Mouse (Mus musculus): Measurements from ENCODE around the gene Lrrc1. TPM values are rescaled to one million over a fixed set of nuclear protein-coding genes. Genes with fewer than 3 reads are reported as not detected.

Gene Lrrc1
- total RNA-seq, 2 experiments from 2014 or later: 0.71 to 0.84 TPM

GRCm38 (mm10) chr9:77419501-77420199, 125.0 kb downstream of the Lrrc1 start:
- intact Hi-C loops (cut with DNase I): no loop called here
- Histone ChIP-seq H3K27ac (no peak overlapping the region), H3K4me3 (no peak overlapping the region)
- no peak for DNase-seq
- no peak for TF ChIP-seq CTCF (IDR thresholded peaks at IDR 0.05)

GRCm38 (mm10) chr9:77418800-77419199, 125.9 kb downstream of the Lrrc1 start:
- Histone ChIP-seq H3K4me3 (no peak overlapping the region), H3K27ac (no peak overlapping the region)
- DNase-seq: no peak
- no peak for TF ChIP-seq CTCF (IDR thresholded peaks at IDR 0.05)
- intact Hi-C loops (cut with DNase I): no loop called here

GRCm38 (mm10) chr9:77416486-77416885, 128.2 kb downstream of the Lrrc1 start:
- no peak for DNase-seq
- Histone ChIP-seq H3K27ac (no peak overlapping the region), H3K4me3 (no peak overlapping the region)
- intact Hi-C loops (cut with DNase I): no loop called here
- no peak for TF ChIP-seq CTCF (IDR thresholded peaks at IDR 0.05)

GRCm38 (mm10) chr9:77416002-77416401, 128.7 kb downstream of the Lrrc1 start:
- intact Hi-C loops (cut with DNase I): no loop called here
- no peak for DNase-seq
- Histone ChIP-seq H3K27ac (no peak overlapping the region), H3K4me3 (no peak overlapping the region)
- no peak for TF ChIP-seq CTCF (IDR thresholded peaks at IDR 0.05)

GRCm38 (mm10) chr9:77411830-77412425, 132.7 kb downstream of the Lrrc1 start:
- Histone ChIP-seq H3K4me3 (no peak overlapping the region), H3K27ac (no peak overlapping the region)
- TF ChIP-seq CTCF (IDR thresholded peaks at IDR 0.05): no peak
- intact Hi-C loops (cut with DNase I): no loop called here
- DNase-seq: no peak

GRCm38 (mm10) chr9:77410968-77411367, 133.7 kb downstream of the Lrrc1 start:
- H3K27ac ChIP-seq: no peak overlapping the region
- intact Hi-C loops (cut with DNase I): no loop called here

GRCm38 (mm10) chr9:77410524-77410923, 134.1 kb downstream of the Lrrc1 start:
- H3K27ac ChIP-seq: no peak overlapping the region
- no peak for TF ChIP-seq CTCF (IDR thresholded peaks at IDR 0.05)
- no peak for DNase-seq
- no peak overlapping the region for H3K4me3 ChIP-seq
- intact Hi-C loops (cut with DNase I): no loop called here

More at GRCm38 (mm10) chr9:77410968-77411367, 133.7 kb downstream of the Lrrc1 start:
- no peak overlapping the region for H3K4me3 ChIP-seq
- TF ChIP-seq CTCF (IDR thresholded peaks at IDR 0.05): no peak
- DNase-seq: no peak

GRCm38 (mm10) chr9:77408053-77408603, 136.5 kb downstream of the Lrrc1 start:
- Histone ChIP-seq H3K4me3 (no peak overlapping the region), H3K27ac (no peak overlapping the region)
- no peak for DNase-seq
- TF ChIP-seq CTCF (IDR thresholded peaks at IDR 0.05): no peak
- intact Hi-C loops (cut with DNase I): no loop called here

GRCm38 (mm10) chr9:77406906-77407305, 137.8 kb downstream of the Lrrc1 start:
- intact Hi-C loops (cut with DNase I): no loop called here
- DNase-seq: peak; percentile 44
- Histone ChIP-seq H3K4me3 (no peak overlapping the region), H3K27ac (no peak overlapping the region)
- peak; percentile 51 for TF ChIP-seq CTCF (IDR thresholded peaks at IDR 0.05)

GRCm38 (mm10) chr9:77404458-77404857, 140.2 kb downstream of the Lrrc1 start:
- H3K4me3 ChIP-seq: no peak overlapping the region
- DNase-seq: no peak
- H3K27ac ChIP-seq: no peak overlapping the region
- TF ChIP-seq CTCF (IDR thresholded peaks at IDR 0.05): no peak
- intact Hi-C loops (cut with DNase I): no loop called here

GRCm38 (mm10) chr9:77403961-77404360, 140.7 kb downstream of the Lrrc1 start:
- H3K27ac ChIP-seq: no peak overlapping the region
- H3K4me3 ChIP-seq: no peak overlapping the region
- no peak for DNase-seq
- TF ChIP-seq CTCF (IDR thresholded peaks at IDR 0.05): no peak
- intact Hi-C loops (cut with DNase I): no loop called here

GRCm38 (mm10) chr9:77402971-77403370, 141.7 kb downstream of the Lrrc1 start:
- intact Hi-C loops (cut with DNase I): no loop called here
- DNase-seq: no peak
- TF ChIP-seq CTCF (IDR thresholded peaks at IDR 0.05): no peak

GRCm38 (mm10) chr9:77399801-77400200, 144.9 kb downstream of the Lrrc1 start:
- H3K4me3 ChIP-seq: no peak overlapping the region
- intact Hi-C loops (cut with DNase I): no loop called here
- no peak for DNase-seq

More at GRCm38 (mm10) chr9:77402971-77403370, 141.7 kb downstream of the Lrrc1 start:
- H3K4me3 ChIP-seq: no peak overlapping the region
- no peak overlapping the region for H3K27ac ChIP-seq

More at GRCm38 (mm10) chr9:77399801-77400200, 144.9 kb downstream of the Lrrc1 start:
- TF ChIP-seq CTCF (IDR thresholded peaks at IDR 0.05): no peak
- H3K27ac ChIP-seq: no peak overlapping the region

Data from gastrocnemius, adult 2 months (tissue).